Mouse (Mus musculus) brain, embryonic 14.5 days (tissue): ENCODE data around the gene Rarres2.

Experiments
- CTCF ChIP-seq: fragments of 200-500 bp; IDR thresholded peaks from 2 replicates; pipeline ENCODE4 v1.5.1; 2012; ENCODE audit warnings: inconsistent platforms, mild to moderate bottlenecking, moderate library complexity, borderline replicate concordance; ENCODE audit not compliant: insufficient read depth, insufficient read length; ENCODE audit errors: extremely low read depth
- POLR2A ChIP-seq: fragments of 200-500 bp; IDR thresholded peaks from 2 replicates; pipeline ENCODE4 v1.6.1; 2012; ENCODE audit warnings: mild to moderate bottlenecking, inconsistent platforms, borderline replicate concordance; ENCODE audit not compliant: poor library complexity, insufficient read depth, insufficient read length, severe bottlenecking; ENCODE audit errors: extremely low read depth

DNA sequence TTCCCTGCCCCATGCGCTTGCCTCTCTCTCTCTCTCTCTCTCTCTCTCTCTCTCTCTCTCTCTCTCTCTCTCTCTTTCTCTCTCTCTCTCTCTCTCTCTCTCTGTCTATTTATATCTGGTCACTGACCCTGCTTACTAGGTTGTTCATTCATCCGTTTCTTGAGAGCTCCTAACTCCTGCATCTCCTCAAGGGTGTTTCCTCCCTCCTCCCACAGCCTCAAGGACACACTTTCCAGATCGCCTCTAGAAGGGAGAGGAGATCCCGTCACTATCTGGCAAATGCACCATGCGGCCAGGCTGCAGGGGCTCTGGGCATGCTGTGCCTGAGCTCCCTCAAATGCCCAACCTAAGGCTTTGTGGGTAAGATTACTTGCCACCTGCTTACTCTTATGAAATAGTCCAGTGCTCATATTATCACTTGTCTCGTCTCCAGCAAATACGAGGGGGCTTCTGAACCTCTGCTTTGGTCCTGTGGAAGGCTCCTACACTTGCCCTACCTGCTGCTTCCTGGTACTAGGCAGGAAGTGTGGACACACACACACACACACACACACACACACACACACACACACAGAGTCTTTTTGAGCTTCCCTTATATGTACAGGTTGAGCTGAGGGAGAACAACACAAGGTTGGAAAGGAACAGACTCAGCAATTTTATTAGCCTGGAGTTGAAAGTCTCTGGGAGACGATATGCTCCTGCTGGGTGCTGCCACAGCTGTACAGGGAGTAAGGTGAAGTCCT, 3.4 kb downstream of the Rarres2 start:
- TF ChIP-seq CTCF (no peak), POLR2A (no peak)
